Mouse (Mus musculus): ENCODE measurements around the gene Gpsm2. TPM values are rescaled to one million over a fixed set of nuclear protein-coding genes. Genes with fewer than 3 reads are reported as not detected.
"Not testable (repeated sequence)": the region's sequence is repeated elsewhere in the genome, so short reads cannot be mapped to it uniquely, and the experiment has no call there.

The Gpsm2 gene
- total RNA-seq, 4 experiments from 2014 or later: 13.3 to 19.1 (median 14.5) TPM

GRCm38 (mm10) chr3:108727344-108727743, 5.2 kb upstream of the Gpsm2 start:
- DNase-seq (ENCODE audit: low spot score in 2 of 2): no peak

GRCm38 (mm10) chr3:108726413-108726812, 4.3 kb upstream of the Gpsm2 start:
- DNase-seq (ENCODE audit: low spot score in 2 of 2): no peak

- DNase-seq (ENCODE audit: low spot score in 2 of 2): peak; percentile 24 to 43
These were observed 775 bp downstream of the Gpsm2 start for GRCm38 (mm10) chr3:108721076-108721991.

GRCm38 (mm10) chr3:108719761-108720160, 2.3 kb downstream of the Gpsm2 start:
- DNase-seq (ENCODE audit: low spot score in 2 of 2): no peak

- DNase-seq (ENCODE audit: low spot score in 2 of 2): no peak
These were observed 2.8 kb downstream of the Gpsm2 start for GRCm38 (mm10) chr3:108719357-108719756.

GRCm38 (mm10) chr3:108717896-108718502, 4.1 kb downstream of the Gpsm2 start:
- DNase-seq (ENCODE audit: low spot score in 2 of 2): no peak

- no peak for DNase-seq (ENCODE audit: low spot score in 2 of 2)
These were observed 7.3 kb downstream of the Gpsm2 start for GRCm38 (mm10) chr3:108714837-108715236.

- DNase-seq (ENCODE audit: low spot score in 2 of 2): no peak
These were observed 8.9 kb downstream of the Gpsm2 start for GRCm38 (mm10) chr3:108713065-108713675.

- DNase-seq (ENCODE audit: low spot score in 2 of 2): no peak
These were observed 10.8 kb downstream of the Gpsm2 start for GRCm38 (mm10) chr3:108711296-108711695.

- no peak for DNase-seq (ENCODE audit: low spot score in 2 of 2)
These were observed 19.3 kb downstream of the Gpsm2 start for GRCm38 (mm10) chr3:108702789-108703188.

- DNase-seq (ENCODE audit: low spot score in 2 of 2): no peak
These were observed 20.9 kb downstream of the Gpsm2 start for GRCm38 (mm10) chr3:108701256-108701655.

- no peak for DNase-seq (ENCODE audit: low spot score in 2 of 2)
These were observed 22.3 kb downstream of the Gpsm2 start for GRCm38 (mm10) chr3:108699786-108700185.

GRCm38 (mm10) chr3:108698662-108699061, 23.4 kb downstream of the Gpsm2 start:
- DNase-seq (ENCODE audit: low spot score in 2 of 2): no peak

GRCm38 (mm10) chr3:108694321-108694720, 27.8 kb downstream of the Gpsm2 start:
- no peak for DNase-seq (ENCODE audit: low spot score in 2 of 2)

- DNase-seq (ENCODE audit: low spot score in 2 of 2): no peak
These were observed 32.1 kb downstream of the Gpsm2 start for GRCm38 (mm10) chr3:108689979-108690378.

GRCm38 (mm10) chr3:108689446-108689845, 32.7 kb downstream of the Gpsm2 start:
- no peak for DNase-seq (ENCODE audit: low spot score in 2 of 2)

- DNase-seq (ENCODE audit: low spot score in 2 of 2): no peak
These were observed 33.1 kb downstream of the Gpsm2 start for GRCm38 (mm10) chr3:108689015-108689441.

- no peak for DNase-seq (ENCODE audit: low spot score in 2 of 2)
These were observed 36.4 kb downstream of the Gpsm2 start for GRCm38 (mm10) chr3:108685701-108686100.

GRCm38 (mm10) chr3:108683597-108683996, 38.5 kb downstream of the Gpsm2 start:
- DNase-seq (ENCODE audit: low spot score in 2 of 2): not testable (repeated sequence)

- no peak for DNase-seq (ENCODE audit: low spot score in 2 of 2)
These were observed 41.1 kb downstream of the Gpsm2 start for GRCm38 (mm10) chr3:108681004-108681403.

GRCm38 (mm10) chr3:108676616-108677015, 45.5 kb downstream of the Gpsm2 start:
- DNase-seq (ENCODE audit: low spot score in 2 of 2): no peak

GRCm38 (mm10) chr3:108660941-108661340, 61.2 kb downstream of the Gpsm2 start:
- no peak for DNase-seq (ENCODE audit: low spot score in 2 of 2)
